Mouse (Mus musculus) limb, embryonic 12.5 days (tissue): ENCODE results near the gene Egflam. TPM values are rescaled to one million over a fixed set of nuclear protein-coding genes. Genes with fewer than 3 reads are reported as not detected.

ENCODE experiments used
- ATAC-seq: fragments of 200-750 bp; cut with Nextera tagmentation; 2 replicates; pipeline ENCODE4 v1.8.0; 2017; ENCODE audit warnings: low read depth, moderate TSS enrichment; ENCODE audit not compliant: insufficient number of reproducible peaks, insufficient read depth, low FRiP score, low TSS enrichment
- H3K27ac ChIP-seq: fragments of 300-500 bp; sonication (generic); 2 replicates; pipeline ENCODE4 v1.5.1; 2016; ENCODE audit warnings: mild to moderate bottlenecking, moderate library complexity
- H3K27me3 ChIP-seq: fragments of 300-500 bp; sonication (generic); 2 replicates; pipeline ENCODE4 v1.6.1; 2016; ENCODE audit warnings: mild to moderate bottlenecking, moderate library complexity
- H3K36me3 ChIP-seq: fragments of 300-500 bp; sonication (generic); 2 replicates; pipeline ENCODE4 v1.6.1; 2016; ENCODE audit warnings: mild to moderate bottlenecking, moderate library complexity
- H3K4me1 ChIP-seq: fragments of 300-500 bp; sonication (generic); replicated peaks from 2 replicates; pipeline ENCODE4 v1.6.1; 2016
- H3K4me2 ChIP-seq: fragments of 300-500 bp; sonication (generic); 2 replicates; pipeline ENCODE4 v1.6.1; 2016; ENCODE audit warnings: mild to moderate bottlenecking, moderate library complexity
- H3K4me3 ChIP-seq: fragments of 300-500 bp; sonication (generic); replicated peaks from 2 replicates; pipeline ENCODE4 v1.5.1; 2016; ENCODE audit warnings: mild to moderate bottlenecking
- H3K9ac ChIP-seq: fragments of 300-500 bp; sonication (generic); replicated peaks from 2 replicates; pipeline ENCODE4 v1.6.1; 2016; ENCODE audit warnings: mild to moderate bottlenecking, moderate library complexity
- H3K9me3 ChIP-seq: fragments of 300-500 bp; sonication (generic); 2 replicates; pipeline ENCODE4 v1.6.1; 2016; ENCODE audit warnings: mild to moderate bottlenecking, moderate library complexity
- WGBS: fragments of 180-500 bp; shearing (Covaris S2); methylation state at CpG from one replicate; pipeline ENCODE4 v1.1.7; 2016; 5-methylcytosine and 5-hydroxymethylcytosine counted together
- polyA plus RNA-seq: library from polyadenylated mRNA; unstranded; fragments of >200 nt; fragmentation: Nextera tagmentation; extraction: Ambion mirVana; gene quantifications from 2 replicates; pipeline ENCODE4 v1.2.1, GENCODE M21; 2016

Gene Egflam
- polyA plus RNA-seq: 19.6 and 20.3 TPM in 2 replicates

DNA sequence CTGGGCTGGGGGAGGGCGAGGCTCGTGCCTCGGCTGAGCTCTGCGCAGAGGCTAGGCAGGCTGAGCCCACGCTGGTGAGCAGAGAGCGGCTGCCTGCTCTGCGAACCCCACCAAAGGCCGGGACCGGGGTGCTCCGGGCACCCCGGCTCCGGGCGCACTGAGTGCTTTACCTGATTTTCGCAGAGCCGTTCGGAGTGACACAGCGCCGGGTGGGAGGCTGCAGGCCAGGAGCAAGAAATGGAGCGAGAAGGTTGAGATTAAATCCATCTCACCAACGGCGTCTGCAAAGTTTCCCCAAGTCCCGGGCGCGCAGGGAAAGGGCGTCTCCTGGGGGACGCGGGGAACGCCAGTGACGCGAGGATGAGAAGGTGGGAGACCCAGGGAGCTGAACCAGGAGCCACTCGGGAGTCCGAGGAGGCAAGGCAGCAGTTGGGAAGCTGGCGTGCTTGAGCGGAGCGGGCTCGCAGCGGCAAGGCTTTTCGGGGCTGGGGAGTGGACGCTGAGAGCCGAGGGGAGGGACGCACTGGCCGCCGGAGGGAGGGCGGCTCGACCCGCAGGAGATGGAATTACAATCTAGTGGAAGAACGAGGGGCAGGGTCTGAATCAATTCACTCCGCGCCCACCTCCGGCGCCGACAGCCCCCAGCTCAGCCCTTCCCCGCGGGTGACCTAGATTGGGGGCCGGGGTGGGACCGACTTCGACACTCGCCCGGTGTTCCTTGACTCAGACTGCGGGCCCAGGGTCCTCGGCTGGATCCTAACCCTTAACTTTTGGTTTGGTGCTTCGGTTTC lies at the start of gene Egflam:
Gene Egflam (minus strand): TSS at position 578 of the 791 bp plus-strand sequence.
- Histone ChIP-seq H3K36me3 (no peaks in the 10 kb centered on the region), H3K4me2 (peak within 1 kb of the TSS; percentile 80), H3K4me1 (peaks cover 22% of the 10 kb centered on the region), H3K9me3 (no peaks in the 10 kb centered on the region), H3K9ac (peak within 1 kb of the TSS; percentile 81), H3K27me3 (peaks cover 6% of the 10 kb centered on the region; the same call in 1 of the 2 replicates), H3K27ac (peak within 1 kb of the TSS; percentile 82), H3K4me3 (peak within 1 kb of the TSS; percentile 65)
- WGBS: 0% methylated on average over 58 of the region's 62 CpGs
- peak; percentile 83; the same call in 1 of the 2 replicates for ATAC-seq

DNA sequence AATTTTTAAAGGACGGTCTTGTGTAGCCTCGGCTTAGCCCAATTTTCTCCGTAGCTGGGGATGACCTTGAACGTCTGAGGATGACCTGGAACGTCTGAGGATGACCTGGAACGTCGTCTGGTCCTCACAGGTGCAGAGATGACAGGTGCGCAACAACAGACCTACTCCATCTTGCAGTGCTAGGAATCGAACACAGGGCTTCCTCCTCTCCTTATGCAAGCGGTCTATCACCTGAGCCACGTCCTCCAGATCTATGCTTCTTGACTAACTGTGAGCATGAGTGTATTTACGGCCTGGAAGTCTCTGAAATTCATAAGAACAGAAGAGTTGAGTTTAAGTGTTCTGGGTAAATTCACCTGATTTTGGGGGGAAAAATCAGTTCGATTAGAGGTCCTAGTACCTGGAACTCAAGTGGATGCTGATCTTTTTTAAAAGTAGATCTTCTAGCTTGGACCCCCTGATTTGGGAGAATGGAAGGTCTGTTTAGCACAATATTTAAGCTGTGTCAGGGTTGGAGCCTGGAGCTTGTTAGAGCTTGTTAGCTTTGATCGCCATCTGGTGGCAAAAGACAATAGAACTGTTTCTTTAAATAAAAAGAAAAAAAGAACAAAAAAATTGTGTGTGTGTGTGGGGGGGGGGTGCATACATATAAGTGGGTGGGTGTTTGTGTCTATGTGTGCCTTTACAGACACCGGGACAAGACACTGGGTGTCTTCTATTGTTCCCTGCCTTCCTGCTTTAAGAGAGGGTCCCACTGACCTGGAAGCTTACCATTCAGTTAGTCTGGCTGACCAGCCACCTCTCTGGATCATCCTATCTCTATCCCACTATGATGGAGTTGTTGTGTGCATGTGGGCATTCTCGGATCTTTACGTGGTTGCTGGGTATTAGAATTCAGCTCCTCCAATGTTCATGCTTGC lies 45.5 kb upstream of the Egflam start:
- H3K4me2 ChIP-seq: no peak overlapping the region
- H3K36me3 ChIP-seq: no peaks in the 10 kb centered on the region
- no peak overlapping the region for H3K9ac ChIP-seq
- H3K4me1 ChIP-seq: no peaks in the 10 kb centered on the region
- H3K27me3 ChIP-seq: no peaks in the 10 kb centered on the region
- no peak for ATAC-seq
- H3K27ac ChIP-seq: no peak overlapping the region
- WGBS: 69% methylated on average over 17 of the region's 17 CpGs
- H3K9me3 ChIP-seq: no peaks in the 10 kb centered on the region
- H3K4me3 ChIP-seq: no peak overlapping the region

DNA sequence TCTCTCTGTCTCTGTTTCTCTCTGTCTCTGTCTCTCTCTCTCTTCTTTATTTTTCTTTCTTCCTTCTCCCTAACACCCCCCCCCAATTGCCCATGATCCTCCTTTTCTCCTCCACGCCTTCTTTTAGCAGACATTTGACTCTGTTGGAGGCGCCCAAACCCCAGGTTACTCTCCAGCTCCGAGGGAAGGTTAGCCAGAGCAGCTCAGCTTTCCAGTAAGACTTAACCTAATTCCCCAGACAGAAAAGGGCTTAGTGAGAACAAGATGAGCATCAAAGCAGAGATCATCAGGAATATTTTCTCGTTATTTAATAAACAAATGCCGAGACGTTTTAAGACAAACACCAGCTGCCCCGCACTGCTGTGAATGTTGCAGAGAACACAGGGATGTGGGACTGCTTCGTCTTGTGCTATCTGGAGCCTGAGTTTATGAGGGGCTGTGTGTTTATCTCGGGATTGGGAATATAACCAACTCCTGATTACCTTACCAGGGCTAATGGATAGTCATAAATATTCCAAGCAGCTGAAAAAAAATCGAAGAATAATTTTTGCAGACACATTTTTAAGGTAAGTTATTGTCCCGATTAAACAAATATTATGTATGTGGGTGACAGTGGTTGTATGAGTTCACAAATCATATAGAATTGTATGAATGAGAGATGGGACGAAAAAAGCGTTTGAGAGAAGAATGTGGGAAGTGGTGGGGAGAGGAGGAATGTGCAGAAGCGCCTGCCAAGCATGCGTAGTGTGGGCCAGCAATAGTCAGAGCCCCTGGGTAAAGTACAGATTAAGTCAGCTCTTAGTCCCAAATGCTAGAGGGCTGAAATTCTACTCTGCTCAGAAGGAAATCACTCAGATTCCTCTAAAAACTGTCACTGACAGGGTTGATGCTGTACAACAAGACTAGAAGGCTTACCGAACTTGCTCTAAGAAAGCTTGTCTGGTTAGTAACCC lies 44.2 kb upstream of the Egflam start:
- ATAC-seq: no peak
- H3K27ac ChIP-seq: no peak overlapping the region
- no peaks in the 10 kb centered on the region for H3K4me1 ChIP-seq
- H3K36me3 ChIP-seq: no peaks in the 10 kb centered on the region
- H3K4me2 ChIP-seq: no peak overlapping the region
- no peaks in the 10 kb centered on the region for H3K27me3 ChIP-seq
- no peak overlapping the region for H3K9ac ChIP-seq
- H3K9me3 ChIP-seq: no peaks in the 10 kb centered on the region
- H3K4me3 ChIP-seq: no peak overlapping the region
- WGBS: 48% methylated on average over 16 of the region's 16 CpGs

DNA sequence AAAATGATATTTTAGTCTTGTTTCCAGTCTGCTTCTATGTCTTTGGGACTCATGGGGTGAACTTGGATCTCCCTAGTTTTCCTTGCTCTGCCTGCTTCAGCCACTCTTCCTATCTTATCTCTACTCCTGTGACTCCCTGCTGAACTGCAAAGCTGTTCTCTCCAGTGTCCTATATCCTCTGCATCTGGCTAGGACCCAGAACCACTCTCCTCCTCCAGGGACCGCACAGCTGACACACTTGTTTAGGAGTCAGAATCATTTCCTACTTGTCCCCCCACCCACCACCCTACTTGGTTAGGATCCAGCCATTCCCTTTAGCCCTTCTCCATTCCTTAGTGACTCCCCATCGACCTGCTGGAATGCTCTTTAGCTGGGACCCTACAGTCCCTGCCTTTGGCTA lies 26.1 kb upstream of the Egflam start:
- WGBS: 83% methylated on average over 2 of the region's 2 CpGs
- no peaks in the 10 kb centered on the region for H3K36me3 ChIP-seq
- ATAC-seq: no peak

DNA sequence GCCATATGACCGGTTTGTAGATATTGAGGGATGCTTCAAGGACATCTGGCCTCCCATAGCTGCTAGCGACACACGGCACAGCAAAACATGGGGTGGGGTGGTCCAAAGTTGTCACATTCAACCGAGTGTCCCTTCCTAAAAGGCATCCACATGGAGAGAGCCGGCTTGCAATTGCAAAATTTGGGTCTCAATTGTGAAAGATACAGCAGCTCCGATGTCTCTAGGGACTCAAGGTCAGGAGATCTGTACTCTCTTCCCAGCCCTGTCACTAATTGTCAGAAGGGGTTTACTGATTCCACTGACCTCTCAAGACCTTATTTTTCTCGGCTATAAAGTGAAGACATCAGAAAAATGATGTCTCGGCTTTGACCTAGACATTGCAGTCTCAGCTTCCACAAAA lies 6.3 kb upstream of the Egflam start:
- no peak overlapping the region for H3K4me2 ChIP-seq
- no peak overlapping the region for H3K27ac ChIP-seq
- H3K36me3 ChIP-seq: no peaks in the 10 kb centered on the region
- no peak overlapping the region for H3K4me3 ChIP-seq
- H3K4me1 ChIP-seq: 0 out of 2 replicates have a peak, but pooled peaks cover under 1% of the 10 kb centered on the region
- no peaks in the 10 kb centered on the region for H3K9me3 ChIP-seq
- H3K27me3 ChIP-seq: peaks cover 6% of the 10 kb centered on the region; the same call in 1 of the 2 replicates
- H3K9ac ChIP-seq: no peak overlapping the region
- no peak for ATAC-seq
- 83% methylated on average over 8 of the region's 8 CpGs for WGBS

More for the DNA sequence above, 26.1 kb upstream of the Egflam start:
- no peak overlapping the region for H3K9ac ChIP-seq
- no peaks in the 10 kb centered on the region for H3K4me1 ChIP-seq
- H3K4me2 ChIP-seq: no peak overlapping the region
- H3K27me3 ChIP-seq: no peaks in the 10 kb centered on the region
- H3K4me3 ChIP-seq: no peak overlapping the region
- no peaks in the 10 kb centered on the region for H3K9me3 ChIP-seq
- no peak overlapping the region for H3K27ac ChIP-seq

DNA sequence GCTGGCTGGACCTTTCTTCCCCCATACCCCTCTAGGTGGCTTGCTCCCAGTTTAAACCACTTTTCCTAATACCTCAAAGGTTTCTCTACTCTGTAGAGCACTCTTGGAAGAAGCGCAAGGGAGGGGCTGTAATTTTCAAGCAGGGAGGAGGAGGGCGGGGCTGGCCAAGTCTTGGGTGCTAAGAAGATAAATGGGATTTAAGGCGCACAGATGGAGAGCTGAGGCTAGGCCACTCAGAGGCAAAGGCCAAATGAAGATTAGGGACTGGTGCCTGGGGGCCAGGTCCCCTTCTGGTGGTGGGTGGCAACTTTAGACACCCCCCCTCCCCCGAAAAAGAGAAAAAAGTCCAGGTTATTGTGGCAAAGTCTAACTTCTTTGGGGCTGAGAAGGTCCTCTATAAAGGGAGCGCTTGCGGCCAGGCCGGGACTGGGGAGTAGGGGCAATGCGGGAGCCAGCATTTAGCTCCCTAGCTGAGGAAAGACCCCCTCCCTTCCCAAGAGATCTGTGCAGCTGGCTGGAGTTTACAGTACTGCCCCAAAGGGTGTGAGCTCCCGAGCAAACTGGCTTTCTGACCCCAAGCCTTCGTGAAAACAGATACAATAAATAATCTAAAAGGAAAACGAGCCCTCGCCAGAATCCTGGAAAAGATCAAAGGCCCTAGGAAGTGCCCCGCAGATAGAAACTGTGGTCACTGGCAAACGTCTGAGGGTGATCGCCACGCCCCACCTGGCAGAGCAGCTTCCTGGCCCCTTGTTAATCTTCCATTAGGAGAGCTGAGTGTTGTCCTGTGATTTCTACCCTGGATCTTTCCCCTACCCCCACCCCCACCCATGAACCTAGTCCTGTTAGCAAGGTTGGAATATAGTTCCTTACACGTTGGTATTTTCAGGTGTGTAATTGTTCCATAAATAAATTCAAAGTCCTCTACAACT lies 680 bp upstream of the Egflam start:
- Histone ChIP-seq H3K36me3 (no peaks in the 10 kb centered on the region), H3K9ac (peak overlapping the region; percentile 81), H3K27ac (peak overlapping the region; percentile 82; the same call in 1 of the 2 replicates), H3K4me1 (peaks cover 22% of the 10 kb centered on the region), H3K4me3 (peak overlapping the region; percentile 65), H3K4me2 (peak overlapping the region; percentile 80), H3K27me3 (peaks cover 6% of the 10 kb centered on the region; the same call in 1 of the 2 replicates), H3K9me3 (no peaks in the 10 kb centered on the region)
- 3% methylated on average over 17 of the region's 17 CpGs for WGBS
- ATAC-seq: peak; percentile 63

DNA sequence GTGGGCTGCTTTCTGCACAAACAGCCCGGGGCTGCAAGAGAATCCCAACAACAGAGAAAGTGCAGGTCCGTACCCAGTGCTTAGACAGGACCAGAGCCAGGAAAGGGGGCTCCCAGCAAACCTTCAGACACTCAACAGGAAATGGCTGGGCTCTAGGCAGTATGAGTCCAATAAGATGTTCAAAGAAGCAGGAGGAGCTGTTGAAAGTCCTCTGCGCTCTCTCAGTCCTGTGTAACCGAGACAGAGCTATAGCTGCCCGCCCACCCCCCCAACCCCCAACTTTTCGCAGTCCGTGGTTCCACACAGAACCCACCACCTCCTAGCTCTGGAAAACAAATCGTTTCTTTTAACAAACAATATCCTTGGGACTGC lies 763 bp downstream of the Egflam start:
- peak overlapping the region; percentile 65 for H3K4me3 ChIP-seq
- peak overlapping the region; percentile 81 for H3K9ac ChIP-seq
- H3K9me3 ChIP-seq: no peaks in the 10 kb centered on the region
- no peaks in the 10 kb centered on the region for H3K36me3 ChIP-seq
- peaks cover 6% of the 10 kb centered on the region; the same call in 1 of the 2 replicates for H3K27me3 ChIP-seq
- 0% methylated on average over 8 of the region's 8 CpGs for WGBS
- H3K27ac ChIP-seq: peak overlapping the region; percentile 82
- peaks cover 22% of the 10 kb centered on the region for H3K4me1 ChIP-seq
- peak; percentile 61; the same call in 1 of the 2 replicates for ATAC-seq
- H3K4me2 ChIP-seq: peak overlapping the region; percentile 80

DNA sequence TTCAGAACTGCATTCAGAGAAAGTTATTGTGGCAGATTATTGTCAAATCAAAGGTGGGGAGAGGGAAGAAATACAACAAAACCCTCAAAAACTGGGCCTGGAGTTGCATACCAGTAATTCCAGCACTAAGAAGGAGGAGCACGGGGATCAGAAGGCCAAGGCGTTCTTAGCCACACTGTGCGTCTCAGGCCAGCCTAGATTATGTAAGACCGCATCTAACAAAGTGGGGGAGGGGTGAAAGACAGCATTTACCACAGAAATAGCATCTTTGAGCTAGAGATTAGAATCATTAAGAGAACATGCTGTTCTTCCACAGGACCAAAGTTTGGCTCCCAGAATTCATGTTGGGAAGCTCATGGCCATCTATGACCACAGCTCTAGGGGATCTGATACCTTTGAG lies 14.8 kb downstream of the Egflam start:
- Histone ChIP-seq H3K27me3 (no peaks in the 10 kb centered on the region), H3K9me3 (no peaks in the 10 kb centered on the region), H3K4me3 (no peak overlapping the region), H3K36me3 (no peaks in the 10 kb centered on the region), H3K4me2 (no peak overlapping the region), H3K4me1 (peaks cover 30% of the 10 kb centered on the region), H3K9ac (no peak overlapping the region), H3K27ac (no peak overlapping the region; the same call in 1 of the 2 replicates)
- ATAC-seq: no peak
- 81% methylated on average over 4 of the region's 4 CpGs for WGBS

DNA sequence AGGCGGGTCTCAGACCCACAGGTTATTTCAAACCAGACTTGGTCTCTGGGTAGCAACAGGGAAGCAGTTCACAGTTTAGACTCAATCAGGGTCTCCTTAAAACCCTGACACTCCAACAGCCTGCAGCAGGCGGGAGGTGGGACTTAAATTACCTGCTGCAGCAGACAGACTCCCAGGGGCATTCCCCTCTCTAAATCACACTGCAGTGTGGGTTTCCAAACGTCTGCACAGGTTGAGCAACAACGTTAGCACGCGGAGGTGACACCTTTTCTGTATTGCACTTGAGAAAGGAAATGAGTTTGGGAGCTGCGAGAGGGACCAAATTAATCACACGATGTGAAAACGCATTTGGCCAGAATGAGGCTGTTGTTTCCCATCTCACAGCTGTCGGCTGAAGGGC lies 15.7 kb downstream of the Egflam start:
- ATAC-seq: peak; percentile 56; the same call in 1 of the 2 replicates
- Histone ChIP-seq H3K27me3 (no peaks in the 10 kb centered on the region), H3K9me3 (no peaks in the 10 kb centered on the region), H3K4me2 (peak overlapping the region; percentile 22; the same call in 1 of the 2 replicates), H3K36me3 (no peaks in the 10 kb centered on the region), H3K4me1 (peaks cover 23% of the 10 kb centered on the region), H3K9ac (no peak overlapping the region), H3K4me3 (no peak overlapping the region), H3K27ac (peak overlapping the region; percentile 68)
- 24% methylated on average over 10 of the region's 10 CpGs for WGBS
